Mouse (Mus musculus) forebrain, postnatal 0 days (tissue): ENCODE results near the gene Spcs2. TPM values are rescaled to one million over a fixed set of nuclear protein-coding genes. Genes with fewer than 3 reads are reported as not detected.

Source experiments
- ATAC-seq: fragments of 200-750 bp; cut with Nextera tagmentation; 2 replicates; pipeline ENCODE4 v1.8.0; 2017; ENCODE audit warnings: mild to moderate bottlenecking, moderate library complexity
- DNase-seq: peaks from one replicate; pipeline ENCODE4 v3.0.0-alpha.2; 2015
- H3K27ac ChIP-seq: fragments of 300-500 bp; sonication (generic); 2 replicates; pipeline ENCODE4 v1.5.1; 2014; ENCODE audit warnings: low read depth, mild to moderate bottlenecking, antibody characterized with exemption, low read length, moderate library complexity, mixed read lengths
- H3K27me3 ChIP-seq: fragments of 300-500 bp; sonication (generic); 2 replicates; pipeline ENCODE4 v1.6.1; 2014; ENCODE audit warnings: mild to moderate bottlenecking, low read length, mixed read lengths; ENCODE audit not compliant: insufficient read depth
- H3K36me3 ChIP-seq: fragments of 300-500 bp; sonication (generic); 2 replicates; pipeline ENCODE4 v1.6.1; 2014; ENCODE audit warnings: mild to moderate bottlenecking, moderate library complexity; ENCODE audit not compliant: insufficient read depth
- H3K4me1 ChIP-seq: fragments of 300-500 bp; sonication (generic); 2 replicates; pipeline ENCODE4 v1.6.1; 2014; ENCODE audit warnings: antibody characterized with exemption; ENCODE audit not compliant: insufficient read depth
- H3K4me2 ChIP-seq: fragments of 300-500 bp; sonication (generic); 2 replicates; pipeline ENCODE4 v1.6.1; 2014; ENCODE audit warnings: low read depth, mild to moderate bottlenecking, moderate library complexity
- H3K4me3 ChIP-seq: fragments of 300-500 bp; sonication (generic); 2 replicates; pipeline ENCODE4 v1.5.1; 2014; ENCODE audit warnings: low read depth, low read length, mixed read lengths
- H3K9ac ChIP-seq: fragments of 300-500 bp; sonication (generic); 2 replicates; pipeline ENCODE4 v1.6.1; 2014; ENCODE audit warnings: mild to moderate bottlenecking
- H3K9me3 ChIP-seq: fragments of 300-500 bp; sonication (generic); 2 replicates; pipeline ENCODE4 v1.6.1; 2016; ENCODE audit warnings: low read length
- CTCF ChIP-seq: sonication (generic); IDR thresholded peaks from 2 replicates; pipeline ENCODE4 v1.5.1; 2016; ENCODE audit warnings: antibody characterized with exemption, control low read depth, low read depth
- WGBS: fragments of 180-500 bp; shearing (Covaris S2); extraction: QIAGEN DNeasy Blood & Tissue Kit; methylation state at CpG from one replicate; pipeline ENCODE4 v1.1.7; 2014; 5-methylcytosine and 5-hydroxymethylcytosine counted together
- polyA plus RNA-seq: library from polyadenylated mRNA; unstranded; fragments of >200 nt; fragmentation: Nextera tagmentation; extraction: Ambion mirVana; gene quantifications from 2 replicates; pipeline ENCODE4 v1.2.1, GENCODE M21; 2015
- total RNA-seq: library from RNA; depleted of rRNA; stranded (reverse); fragments of >200 nt; gene quantifications from 2 replicates; pipeline ENCODE4 v1.2.3, GENCODE M21; 2014

The Spcs2 gene
- total and polyA plus RNA-seq, 2 experiments from 2014 or later = 123 to 257 TPM

DNA sequence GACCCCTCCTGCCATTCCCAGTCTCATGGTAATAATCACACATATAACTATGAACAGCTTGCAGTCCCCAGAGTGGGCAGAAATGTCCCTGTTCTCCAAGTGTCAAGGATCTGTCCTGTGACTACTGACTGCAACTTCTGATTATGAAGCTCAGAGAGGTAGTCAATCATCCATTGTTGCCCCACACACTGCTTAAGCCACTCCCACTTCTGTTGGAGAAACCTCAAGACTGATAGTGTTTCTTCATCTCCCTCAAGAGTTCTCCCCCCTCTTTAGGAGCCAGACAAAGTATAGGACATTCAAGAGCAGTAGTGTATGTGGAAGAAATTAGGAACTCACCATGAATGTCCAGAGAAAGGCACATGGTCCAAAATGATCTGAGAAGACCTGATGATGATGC, 24.5 kb upstream of the Spcs2 start:
- Histone ChIP-seq H3K27ac (no peak overlapping the region), H3K36me3 (no peaks in the 10 kb centered on the region), H3K27me3 (no peaks in the 10 kb centered on the region), H3K9me3 (no peaks in the 10 kb centered on the region), H3K4me1 (0 out of 2 replicates have a peak, but pooled peaks cover 3% of the 10 kb centered on the region), H3K4me2 (no peak overlapping the region), H3K4me3 (no peak overlapping the region), H3K9ac (no peak overlapping the region)
- ATAC-seq (no peak), DNase-seq (no peak)
- TF ChIP-seq CTCF = no peak

DNA sequence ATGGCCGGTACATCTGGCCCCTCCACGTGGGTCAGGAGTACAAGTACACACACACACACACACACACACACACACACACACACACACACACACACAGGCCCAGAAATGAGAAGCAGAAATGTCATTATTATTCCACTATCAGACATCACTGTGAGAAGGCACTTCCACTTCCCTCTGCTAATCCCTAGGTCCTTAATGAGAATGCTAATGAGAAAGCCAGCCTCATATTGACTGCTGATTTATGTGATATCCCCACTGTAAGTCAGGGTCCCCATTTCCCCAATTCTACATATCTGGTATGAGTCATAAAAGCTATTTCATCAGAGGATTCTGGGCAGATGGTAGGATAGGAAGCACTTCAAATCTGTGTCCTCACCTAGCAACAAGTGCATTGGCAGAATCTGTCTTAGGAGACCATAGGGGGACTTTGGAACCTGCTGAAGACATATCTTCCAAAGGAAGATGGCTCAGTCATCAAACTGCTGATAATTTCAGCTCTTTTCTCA, 24.0 kb upstream of the Spcs2 start:
- no peaks in the 10 kb centered on the region for H3K27me3 ChIP-seq
- no peak overlapping the region for H3K9ac ChIP-seq
- DNase-seq (no peak), ATAC-seq (no peak)
- H3K36me3 ChIP-seq = no peaks in the 10 kb centered on the region
- H3K4me2 ChIP-seq = no peak overlapping the region
- no peak for TF ChIP-seq CTCF
- H3K9me3 ChIP-seq = no peaks in the 10 kb centered on the region
- H3K4me1 ChIP-seq = 0 out of 2 replicates have a peak, but pooled peaks cover 3% of the 10 kb centered on the region
- H3K27ac ChIP-seq = no peak overlapping the region
- WGBS = 77% methylated on average over 2 of the region's 2 CpGs
- no peak overlapping the region for H3K4me3 ChIP-seq

DNA sequence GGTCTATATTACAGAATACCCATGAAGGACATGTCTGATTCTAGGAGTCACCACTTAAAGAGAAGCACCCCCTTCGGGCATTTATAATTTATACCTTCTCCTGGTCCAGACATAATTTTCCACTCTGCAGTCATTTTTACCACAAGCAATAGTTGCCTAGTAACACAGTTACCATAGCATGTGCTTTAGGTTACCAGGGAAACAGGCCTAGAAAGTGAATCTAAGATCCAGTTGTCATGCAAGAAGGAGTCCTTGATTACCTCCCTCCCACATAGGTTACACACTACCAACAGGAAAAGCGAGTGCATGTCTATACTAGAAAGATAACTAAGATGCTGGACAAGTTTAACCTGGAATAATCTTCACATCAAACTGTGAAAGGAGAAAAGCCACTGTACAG, 15.0 kb upstream of the Spcs2 start:
- ATAC-seq = peak; percentile 95
- peak overlapping the region; percentile 41 for H3K27ac ChIP-seq
- no peak for TF ChIP-seq CTCF

DNA sequence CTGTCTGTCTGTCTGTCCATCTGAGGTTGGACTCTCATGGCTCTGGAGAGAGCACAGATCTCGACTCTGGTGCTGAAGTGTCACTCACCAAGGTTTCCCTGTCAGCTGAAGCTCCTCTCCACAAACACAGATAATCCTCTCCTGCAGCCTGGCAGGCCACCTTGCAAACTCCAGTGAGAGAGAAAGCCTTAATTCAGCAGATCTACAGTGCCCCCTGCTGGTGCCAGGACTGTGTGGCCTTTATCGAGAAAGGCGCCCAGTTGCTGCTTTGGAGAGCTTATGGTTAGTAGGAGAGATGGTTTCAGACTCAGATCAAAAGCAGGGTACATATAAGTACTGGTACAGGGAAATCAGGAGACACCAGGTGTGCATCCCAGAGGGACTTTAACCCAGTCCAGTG, 13.1 kb upstream of the Spcs2 start:
- peak; percentile 74 for ATAC-seq
- H3K4me3 ChIP-seq = no peak overlapping the region
- no peak overlapping the region for H3K9ac ChIP-seq
- H3K9me3 ChIP-seq = no peaks in the 10 kb centered on the region
- H3K27me3 ChIP-seq = no peaks in the 10 kb centered on the region
- no peak overlapping the region for H3K27ac ChIP-seq
- DNase-seq = peak; percentile 92
- TF ChIP-seq CTCF = peak; percentile 94
- peaks cover 8% of the 10 kb centered on the region; the same call in 1 of the 2 replicates for H3K4me1 ChIP-seq
- WGBS = 3% methylated on average over 3 of the region's 3 CpGs
- no peaks in the 10 kb centered on the region for H3K36me3 ChIP-seq
- H3K4me2 ChIP-seq = no peak overlapping the region

More for the DNA sequence above, 15.0 kb upstream of the Spcs2 start:
- no peaks in the 10 kb centered on the region for H3K36me3 ChIP-seq
- WGBS = 52% methylated on average over 2 of the region's 2 CpGs
- H3K4me2 ChIP-seq = no peak overlapping the region
- peak; percentile 66 for DNase-seq
- no peaks in the 10 kb centered on the region for H3K9me3 ChIP-seq
- H3K27me3 ChIP-seq = no peaks in the 10 kb centered on the region
- no peak overlapping the region for H3K9ac ChIP-seq
- no peak overlapping the region for H3K4me3 ChIP-seq
- H3K4me1 ChIP-seq = peaks cover 8% of the 10 kb centered on the region; the same call in 1 of the 2 replicates

DNA sequence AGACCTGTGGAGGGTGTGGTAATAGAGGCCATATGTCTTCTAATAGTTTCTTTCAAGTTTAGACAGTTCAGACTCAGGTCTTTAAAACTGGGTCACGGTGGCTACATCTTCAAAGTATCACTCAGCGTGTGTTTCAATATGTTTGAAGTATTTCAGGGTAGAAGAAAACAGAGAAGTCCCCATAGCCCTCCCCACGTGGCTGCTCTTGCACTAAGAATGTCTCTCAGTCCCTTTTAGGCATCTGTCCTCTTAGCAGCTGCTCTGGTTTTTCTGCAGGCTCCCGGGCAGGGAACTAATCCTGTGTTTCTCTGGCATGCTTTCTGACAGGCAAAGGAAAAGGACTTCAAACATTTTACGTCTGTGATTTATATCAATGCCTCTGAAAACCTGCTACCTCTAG, 12.6 kb upstream of the Spcs2 start:
- 49% methylated on average over 5 of the region's 5 CpGs for WGBS
- Histone ChIP-seq H3K9ac (no peak overlapping the region), H3K27me3 (no peaks in the 10 kb centered on the region), H3K4me1 (peaks cover 8% of the 10 kb centered on the region; the same call in 1 of the 2 replicates), H3K4me3 (no peak overlapping the region), H3K4me2 (no peak overlapping the region), H3K36me3 (no peaks in the 10 kb centered on the region), H3K9me3 (no peaks in the 10 kb centered on the region), H3K27ac (no peak overlapping the region)
- ATAC-seq (no peak), DNase-seq (no peak)
- no peak for TF ChIP-seq CTCF

DNA sequence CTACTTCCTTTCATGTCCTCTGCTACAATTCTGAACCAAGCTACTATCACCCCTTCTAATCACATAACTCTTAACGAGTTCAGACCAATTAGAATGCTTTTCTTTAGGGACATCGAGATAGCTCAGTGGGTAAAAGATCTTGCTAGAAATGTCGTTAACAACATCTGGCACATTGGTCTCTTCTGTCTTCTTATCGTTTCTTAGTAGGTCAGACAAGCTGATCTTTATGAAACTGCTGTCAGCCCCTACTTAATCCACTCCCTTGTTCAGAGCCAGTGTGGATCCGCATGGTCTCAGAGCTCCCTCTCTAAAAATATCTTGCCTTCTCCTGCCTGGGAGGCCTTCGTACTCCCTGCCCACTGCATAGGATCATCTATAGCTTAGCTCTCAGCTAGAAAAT, 10.7 kb upstream of the Spcs2 start:
- Histone ChIP-seq H3K4me2 (no peak overlapping the region), H3K9me3 (no peaks in the 10 kb centered on the region), H3K4me1 (peaks cover 8% of the 10 kb centered on the region; the same call in 1 of the 2 replicates), H3K36me3 (no peaks in the 10 kb centered on the region), H3K27me3 (no peaks in the 10 kb centered on the region), H3K9ac (no peak overlapping the region), H3K4me3 (no peak overlapping the region), H3K27ac (no peak overlapping the region)
- TF ChIP-seq CTCF = no peak
- WGBS = 45% methylated on average over 6 of the region's 6 CpGs
- no peak for ATAC-seq
- DNase-seq = no peak

DNA sequence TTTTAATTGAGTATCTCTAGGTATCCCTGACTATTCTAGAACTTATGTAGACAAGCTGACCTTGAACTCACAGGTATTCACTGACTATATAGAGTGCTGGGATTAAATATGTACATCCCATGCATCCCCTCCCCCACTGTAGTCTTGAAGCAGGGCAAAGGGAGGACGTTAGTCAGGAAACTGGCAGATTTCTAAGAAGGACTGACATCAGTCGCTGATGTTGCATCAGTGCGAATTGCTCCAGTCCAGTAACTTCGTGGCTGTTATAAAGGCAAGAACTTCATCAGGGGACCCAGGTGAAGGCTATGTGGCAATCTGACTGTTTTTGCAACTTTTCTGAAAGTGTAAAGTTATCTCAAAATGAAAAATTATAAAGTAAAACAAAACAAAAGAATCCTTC, 6.0 kb upstream of the Spcs2 start:
- Histone ChIP-seq H3K4me3 (no peak overlapping the region), H3K27me3 (no peaks in the 10 kb centered on the region), H3K4me1 (no peaks in the 10 kb centered on the region), H3K36me3 (no peaks in the 10 kb centered on the region), H3K4me2 (no peak overlapping the region), H3K27ac (no peak overlapping the region), H3K9me3 (no peaks in the 10 kb centered on the region), H3K9ac (no peak overlapping the region)
- WGBS = 73% methylated on average over 4 of the region's 4 CpGs
- no peak for TF ChIP-seq CTCF
- no peak for DNase-seq
- no peak for ATAC-seq
